Mouse (Mus musculus): Measurements from ENCODE around the gene Cacna2d2.

DNA sequence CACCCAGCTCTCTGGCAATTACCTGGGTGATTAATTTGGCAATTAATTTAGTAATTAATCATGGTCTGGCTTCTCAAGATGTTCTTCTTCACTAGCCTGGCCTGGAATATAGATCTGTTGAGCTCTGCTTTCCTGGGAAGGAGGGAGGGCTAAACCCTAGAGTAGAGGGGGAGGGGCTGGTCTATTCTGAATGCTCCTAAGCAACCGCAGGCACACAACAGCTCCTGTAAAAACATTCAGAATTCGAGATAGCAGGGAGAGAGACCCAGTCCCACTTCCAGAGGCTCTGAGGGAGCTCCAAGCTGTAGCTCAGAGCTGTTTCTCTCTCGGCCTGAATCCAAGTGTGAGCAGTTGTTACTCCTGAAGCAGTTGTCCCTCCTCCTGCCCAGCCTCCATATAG lies 38.4 kb upstream of the Cacna2d2 start:
- no peak for TF ChIP-seq USF1 (IDR thresholded peaks at IDR 0.05; ENCODE audit: low read depth, low read length)
- TF ChIP-seq CTCF (IDR thresholded peaks at IDR 0.05 in 2 of 3, conservative IDR thresholded peaks at IDR 0.05 in 1 of 3; ENCODE audit: control insufficient read depth in 1 of 3, insufficient read depth in 1 of 3, low read depth in 2 of 3, low read length in 3 of 3, poor library complexity in 1 of 3, severe bottlenecking in 1 of 3), result no peak
- no peak for TF ChIP-seq CHD1 (IDR thresholded peaks at IDR 0.05; ENCODE audit: low read depth, low read length)
- no peak for TF ChIP-seq ZMIZ1 (IDR thresholded peaks at IDR 0.05; ENCODE audit: low read depth, low read length)
